Mouse (Mus musculus) ovary, postnatal 10 days (tissue): ENCODE results near the gene Olig1.
"Not testable (repeated sequence)": the region's sequence is repeated elsewhere in the genome, so short reads cannot be mapped to it uniquely, and the experiment has no call there.

ENCODE experiments used
- DNase-seq: peaks from one replicate; pipeline ENCODE4 v3.0.0; 2022; ENCODE audit warnings: low spot score

The Olig1 gene

GRCm38 (mm10) chr16:91246292-91246691 is 23.3 kb upstream of the Olig1 start:
- DNase-seq: no peak

GRCm38 (mm10) chr16:91255419-91256164 is 14.0 kb upstream of the Olig1 start:
- DNase-seq: not testable (repeated sequence)

- no peak for DNase-seq
Measured at GRCm38 (mm10) chr16:91258956-91259355, 10.6 kb upstream of the Olig1 start.

- DNase-seq: no peak
Measured at GRCm38 (mm10) chr16:91260861-91261260, 8.7 kb upstream of the Olig1 start.

GRCm38 (mm10) chr16:91262467-91263220 is 6.9 kb upstream of the Olig1 start:
- DNase-seq: no peak

- DNase-seq: no peak
Measured at GRCm38 (mm10) chr16:91265972-91266371, 3.6 kb upstream of the Olig1 start.

GRCm38 (mm10) chr16:91268724-91269452 is 684 bp upstream of the Olig1 start:
- no peak for DNase-seq

- no peak for DNase-seq
Measured at GRCm38 (mm10) chr16:91270212-91270971, 820 bp downstream of the Olig1 start.

GRCm38 (mm10) chr16:91270982-91271549 is 1.5 kb downstream of the Olig1 start:
- no peak for DNase-seq

- no peak for DNase-seq
Measured at GRCm38 (mm10) chr16:91271634-91272033, 2.1 kb downstream of the Olig1 start.

GRCm38 (mm10) chr16:91280516-91280915 is 10.9 kb downstream of the Olig1 start:
- no peak for DNase-seq

GRCm38 (mm10) chr16:91292080-91292479 is 22.5 kb downstream of the Olig1 start:
- DNase-seq: no peak

GRCm38 (mm10) chr16:91292719-91293333 is 23.3 kb downstream of the Olig1 start:
- DNase-seq: no peak

- DNase-seq: no peak
Measured at GRCm38 (mm10) chr16:91297726-91298125, 28.2 kb downstream of the Olig1 start.

- no peak for DNase-seq
Measured at GRCm38 (mm10) chr16:91299412-91299811, 29.8 kb downstream of the Olig1 start.

GRCm38 (mm10) chr16:91300641-91301441 is 31.3 kb downstream of the Olig1 start:
- DNase-seq: no peak

- no peak for DNase-seq
Measured at GRCm38 (mm10) chr16:91301454-91301853, 31.9 kb downstream of the Olig1 start.

GRCm38 (mm10) chr16:91303776-91304709 is 34.5 kb downstream of the Olig1 start:
- DNase-seq: no peak

- DNase-seq: no peak
Measured at GRCm38 (mm10) chr16:91305512-91306111, 36.0 kb downstream of the Olig1 start.
